Mouse (Mus musculus): ENCODE results near the gene Atg4b. TPM values are rescaled to one million over a fixed set of nuclear protein-coding genes. Genes with fewer than 3 reads are reported as not detected.

The Atg4b gene
- total RNA-seq (2021), result 10 to 100 TPM; 24.0 to 31.3 TPM
- long read RNA-seq, experiment 1, full-length matches to known transcripts, result 12 of 18 reads
- long read RNA-seq, experiment 1, partial matches to known transcripts, result 3 of 18 reads
- long read RNA-seq, experiment 1, other reads (novel, unspliced or antisense), result 3 of 18 reads
- long read RNA-seq, experiment 2, full-length matches to known transcripts, result 12 of 16 reads
- long read RNA-seq, experiment 2, partial matches to known transcripts, result 4 of 16 reads
- long read RNA-seq, experiment 2, other reads (novel, unspliced or antisense), result 0 of 16 reads

- no peak for TF ChIP-seq CTCF (IDR thresholded peaks at IDR 0.05)
- intact Hi-C loops (cut with DNase I), result loop anchor here (5.0 to 10.0 kb wide), 2 partner anchors 114 to 306 kb away; no protein-coding TSS in a partner anchor
- Histone ChIP-seq H3K27ac (no peak within 1 kb of the TSS), H3K4me3 (no peak within 1 kb of the TSS)
- no peak for DNase-seq
These were observed at the start of gene Atg4b for GRCm38 (mm10) chr1:93751290-93751689. Gene Atg4b, plus strand, starts transcription at chr1:93751500.

DNA sequence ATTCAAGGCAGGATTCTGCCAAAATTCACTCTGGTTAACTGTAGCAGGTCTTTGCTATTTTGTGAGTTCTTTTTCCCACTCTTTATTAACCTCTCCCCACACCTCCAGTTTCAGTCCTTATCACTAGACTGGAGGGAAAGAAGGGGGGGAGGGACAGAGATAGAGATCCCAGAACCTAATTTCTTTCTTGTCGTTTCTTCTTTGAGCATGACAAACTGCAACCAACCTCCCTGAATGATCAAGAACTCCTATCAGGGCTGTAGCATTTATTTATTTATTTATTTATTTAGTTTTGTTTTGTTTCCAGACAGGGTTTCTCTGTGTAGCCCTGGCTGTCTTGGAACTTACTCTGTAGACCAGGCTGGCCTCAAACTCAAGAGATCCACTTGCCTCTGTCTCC lies 49.2 kb upstream of the Atg4b start:
- intact Hi-C loops (cut with DNase I), result no loop called here
- no peak for TF ChIP-seq CTCF (IDR thresholded peaks at IDR 0.05)
- Histone ChIP-seq H3K4me3 (no peak overlapping the region), H3K27ac (no peak overlapping the region)
- no peak for DNase-seq

- TF ChIP-seq CTCF (IDR thresholded peaks at IDR 0.05), result no peak
- Histone ChIP-seq H3K27ac (no peak overlapping the region), H3K4me3 (no peak overlapping the region)
- no peak for DNase-seq
- intact Hi-C loops (cut with DNase I), result no loop called here
These were observed 47.7 kb upstream of the Atg4b start for GRCm38 (mm10) chr1:93703472-93704048.

DNA sequence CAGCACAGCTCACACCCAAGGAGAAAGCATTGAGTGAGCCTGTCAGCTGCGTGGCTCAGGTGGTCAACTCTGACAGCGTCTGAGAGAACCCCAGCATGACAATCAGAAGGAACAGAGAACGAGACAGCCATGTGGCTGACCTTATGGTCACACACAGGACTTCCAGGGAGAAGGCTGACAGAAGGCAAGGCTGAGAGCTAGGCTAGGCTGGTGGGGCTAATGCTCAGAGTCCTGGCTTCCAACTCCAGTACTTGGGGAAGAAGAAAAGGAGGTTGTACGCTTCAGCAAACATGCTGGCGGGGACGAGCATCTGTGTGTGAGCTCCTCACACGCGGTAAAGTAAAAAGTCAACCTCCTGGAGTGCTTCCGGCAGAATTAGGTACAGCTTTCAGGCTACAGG lies 47.0 kb upstream of the Atg4b start:
- intact Hi-C loops (cut with DNase I), result no loop called here
- DNase-seq, result no peak
- TF ChIP-seq CTCF (IDR thresholded peaks at IDR 0.05), result no peak
- no peak overlapping the region for H3K4me3 ChIP-seq
- H3K27ac ChIP-seq, result no peak overlapping the region

DNA sequence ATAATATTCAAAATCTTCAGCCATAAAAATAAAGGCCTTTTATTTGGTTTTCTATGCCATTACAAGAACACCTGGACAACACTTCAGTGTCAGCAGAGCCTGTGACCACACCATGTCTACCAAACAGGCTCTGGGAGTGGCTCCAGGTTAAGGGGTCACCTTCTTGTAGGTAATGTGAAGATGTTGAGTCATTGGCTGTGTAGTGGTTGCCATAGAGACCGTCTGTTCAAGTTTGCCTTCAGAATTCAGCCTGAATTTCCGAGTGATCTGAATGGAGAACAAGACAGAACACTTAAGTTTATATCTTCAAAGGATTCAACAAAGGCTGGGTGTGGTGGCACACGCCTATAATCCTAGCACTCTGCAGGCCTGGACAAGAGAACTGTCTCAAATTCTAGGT lies 45.9 kb upstream of the Atg4b start:
- intact Hi-C loops (cut with DNase I), result no loop called here
- TF ChIP-seq CTCF (IDR thresholded peaks at IDR 0.05), result no peak
- DNase-seq, result no peak

GRCm38 (mm10) chr1:93716166-93716565 lies 35.1 kb upstream of the Atg4b start:
- H3K27ac ChIP-seq, result no peak overlapping the region
- intact Hi-C loops (cut with DNase I), result no loop called here
- no peak overlapping the region for H3K4me3 ChIP-seq
- DNase-seq, result no peak
- TF ChIP-seq CTCF (IDR thresholded peaks at IDR 0.05), result no peak

More for the DNA sequence above, 45.9 kb upstream of the Atg4b start:
- H3K27ac ChIP-seq, result no peak overlapping the region
- no peak overlapping the region for H3K4me3 ChIP-seq

DNA sequence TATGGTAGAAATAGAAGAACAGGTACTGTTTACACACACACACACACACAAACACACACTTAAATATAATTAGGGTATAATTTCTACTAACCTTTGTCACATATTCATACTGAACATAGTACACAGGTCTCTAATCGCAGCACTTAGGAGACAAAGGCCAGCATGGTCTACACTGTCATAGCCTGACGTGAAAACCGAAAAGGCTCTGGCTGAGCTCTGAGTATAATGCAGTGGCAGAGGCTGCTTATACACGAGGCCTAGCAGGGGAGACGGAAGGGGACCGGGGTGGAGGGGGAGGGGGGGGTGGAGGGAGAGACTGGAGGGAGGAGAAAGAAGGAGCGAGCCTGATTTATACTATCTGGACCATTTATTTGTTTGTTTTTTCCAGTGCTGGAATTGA lies 29.7 kb upstream of the Atg4b start:
- no peak overlapping the region for H3K27ac ChIP-seq
- intact Hi-C loops (cut with DNase I), result no loop called here
- TF ChIP-seq CTCF (IDR thresholded peaks at IDR 0.05), result no peak
- no peak for DNase-seq
- no peak overlapping the region for H3K4me3 ChIP-seq

GRCm38 (mm10) chr1:93724623-93725022 lies 26.7 kb upstream of the Atg4b start:
- intact Hi-C loops (cut with DNase I), result no loop called here
- Histone ChIP-seq H3K4me3 (no peak overlapping the region), H3K27ac (no peak overlapping the region)
- DNase-seq, result no peak
- no peak for TF ChIP-seq CTCF (IDR thresholded peaks at IDR 0.05)

- TF ChIP-seq CTCF (IDR thresholded peaks at IDR 0.05), result no peak
- no peak for DNase-seq
- Histone ChIP-seq H3K4me3 (no peak overlapping the region), H3K27ac (no peak overlapping the region)
- intact Hi-C loops (cut with DNase I), result loop anchor here (1.0 kb wide), 1 partner anchor 57 kb away; no protein-coding TSS in a partner anchor
These were observed 25.6 kb upstream of the Atg4b start for GRCm38 (mm10) chr1:93725665-93726064.

GRCm38 (mm10) chr1:93726116-93726515 lies 25.2 kb upstream of the Atg4b start:
- no peak for DNase-seq
- Histone ChIP-seq H3K4me3 (no peak overlapping the region), H3K27ac (no peak overlapping the region)
- TF ChIP-seq CTCF (IDR thresholded peaks at IDR 0.05), result peak; percentile 29; the same call in 1 of the 2 replicates
- intact Hi-C loops (cut with DNase I), result loop anchor here (1.0 kb wide), 1 partner anchor 58 kb away; no protein-coding TSS in a partner anchor

GRCm38 (mm10) chr1:93726974-93727373 lies 24.3 kb upstream of the Atg4b start:
- TF ChIP-seq CTCF (IDR thresholded peaks at IDR 0.05), result peak; percentile 87
- peak overlapping the region; percentile 16; the same call in 1 of the 2 replicates for H3K27ac ChIP-seq
- DNase-seq, result peak; percentile 62
- intact Hi-C loops (cut with DNase I), result loop anchor here (1.0 kb wide), 1 partner anchor 59 kb away; no protein-coding TSS in a partner anchor
- H3K4me3 ChIP-seq, result no peak overlapping the region

DNA sequence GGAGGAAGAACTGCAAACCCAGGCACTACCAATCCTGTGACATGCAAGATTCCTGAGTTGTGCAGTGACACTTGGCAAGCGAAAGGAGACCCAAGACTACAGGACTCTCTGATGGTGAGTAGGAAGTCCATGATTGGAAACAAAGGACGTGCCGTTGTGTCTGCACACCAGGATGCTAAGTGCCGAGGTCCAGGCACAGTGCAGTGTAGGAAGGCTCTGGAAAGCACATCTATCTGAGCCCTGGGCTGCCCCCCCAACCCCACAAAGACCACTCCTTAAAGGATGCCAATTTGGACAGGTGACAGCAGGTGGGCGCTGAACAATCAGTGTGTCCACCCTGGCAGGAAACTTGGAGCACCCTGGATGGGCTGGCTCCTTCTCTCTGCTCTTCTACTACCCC lies 20.2 kb upstream of the Atg4b start:
- Histone ChIP-seq H3K27ac (peak overlapping the region; percentile 81), H3K4me3 (peak overlapping the region; percentile 59)
- intact Hi-C loops (cut with DNase I), result loop anchor here (10.0 kb wide), 1 partner anchor 216 kb away; the partner anchor contains the start of gene Farp2

DNA sequence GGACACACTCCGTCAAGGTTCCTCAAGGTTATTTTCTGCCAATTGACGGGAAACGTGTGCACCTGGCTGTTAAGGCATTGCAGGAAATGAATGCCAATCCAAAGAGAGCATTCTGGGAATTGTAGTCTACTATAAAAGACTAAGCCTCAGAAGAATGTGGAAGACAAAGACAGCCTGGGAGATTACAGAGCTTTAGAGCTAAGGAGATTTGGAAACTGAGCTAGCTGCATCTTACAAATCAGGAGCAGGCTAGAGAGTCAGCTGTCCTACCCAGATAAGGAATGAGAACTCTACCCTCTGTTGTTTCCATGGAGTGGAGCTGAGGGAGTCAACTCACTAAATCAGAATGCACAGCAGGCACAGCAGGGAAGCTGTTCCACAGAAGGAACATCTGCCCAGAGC lies 19.4 kb upstream of the Atg4b start:
- DNase-seq, result no peak
- intact Hi-C loops (cut with DNase I), result loop anchor here (10.0 kb wide), 1 partner anchor 217 kb away; the partner anchor contains the start of gene Farp2
- no peak for TF ChIP-seq CTCF (IDR thresholded peaks at IDR 0.05)
- peak overlapping the region; percentile 59 for H3K4me3 ChIP-seq
- H3K27ac ChIP-seq, result peak overlapping the region; percentile 81

More for the DNA sequence above, 20.2 kb upstream of the Atg4b start:
- no peak for TF ChIP-seq CTCF (IDR thresholded peaks at IDR 0.05)
- DNase-seq, result no peak
